Mouse (Mus musculus): ENCODE measurements at regions not wholly inside any gene's neighbourhood (a gene's known extent, or its start where the extent isn't known, plus 50 kb on each side); places are given as distances from the start of the nearest gene placed in this dataset.
A peak's percentile ranks its signal among the peaks of the same experiment; 100 is the strongest.
"Not testable (repeated sequence)": the region's sequence is repeated elsewhere in the genome, so short reads cannot be mapped to it uniquely, and the experiment has no call there.

GRCm38 (mm10) chr14:53572701-53573100 is 681.2 kb downstream of the Dad1 start:
- not testable (repeated sequence) for DNase-seq

- no peak for DNase-seq
Measured at GRCm38 (mm10) chr14:53562606-53563005, 691.3 kb downstream of the Dad1 start.

GRCm38 (mm10) chr14:53560146-53560545 is 693.8 kb downstream of the Dad1 start:
- not testable (repeated sequence) for DNase-seq

- DNase-seq, result not testable (repeated sequence)
Measured at GRCm38 (mm10) chr14:53559386-53559920, 694.5 kb downstream of the Dad1 start.

- DNase-seq, result no peak
Measured at GRCm38 (mm10) chr14:53553771-53554170, 700.1 kb downstream of the Dad1 start.

- peak; percentile 6 for DNase-seq
Measured at GRCm38 (mm10) chr14:53547365-53547764, 706.5 kb downstream of the Dad1 start.

- DNase-seq, result no peak
Measured at GRCm38 (mm10) chr14:53545351-53545750, 708.6 kb downstream of the Dad1 start.

- peak; percentile 42 for DNase-seq
Measured at GRCm38 (mm10) chr14:53541640-53542039, 712.3 kb downstream of the Dad1 start.

- not testable (repeated sequence) for DNase-seq
Measured at GRCm38 (mm10) chr14:53537895-53538294, 716.0 kb downstream of the Dad1 start.

GRCm38 (mm10) chr14:53523430-53523829 is 730.5 kb downstream of the Dad1 start:
- DNase-seq, result not testable (repeated sequence)

GRCm38 (mm10) chr14:53518954-53519353 is 735.0 kb downstream of the Dad1 start:
- DNase-seq, result not testable (repeated sequence)

- DNase-seq, result not testable (repeated sequence)
Measured at GRCm38 (mm10) chr14:53516623-53517238, 737.2 kb downstream of the Dad1 start.

- DNase-seq, result peak; percentile 19
Measured at GRCm38 (mm10) chr14:53505389-53505788, 748.5 kb downstream of the Dad1 start.

GRCm38 (mm10) chr14:53488383-53488782 is 765.5 kb downstream of the Dad1 start:
- DNase-seq, result not testable (repeated sequence)

- DNase-seq, result not testable (repeated sequence)
Measured at GRCm38 (mm10) chr14:53487611-53488010, 766.3 kb downstream of the Dad1 start.

GRCm38 (mm10) chr14:53474170-53474569 is 779.7 kb downstream of the Dad1 start:
- not testable (repeated sequence) for DNase-seq

GRCm38 (mm10) chr14:53460790-53461189 is 793.1 kb downstream of the Dad1 start:
- DNase-seq, result not testable (repeated sequence)

- no peak for DNase-seq
Measured at GRCm38 (mm10) chr14:53454001-53454400, 799.9 kb downstream of the Dad1 start.

- DNase-seq, result not testable (repeated sequence)
Measured at GRCm38 (mm10) chr14:53439643-53440042, 814.3 kb downstream of the Dad1 start.

GRCm38 (mm10) chr14:53430130-53430529 is 823.8 kb downstream of the Dad1 start:
- DNase-seq, result not testable (repeated sequence)

GRCm38 (mm10) chr14:53428447-53428846 is 825.5 kb downstream of the Dad1 start:
- not testable (repeated sequence) for DNase-seq

GRCm38 (mm10) chr14:53427636-53428035 is 826.3 kb downstream of the Dad1 start:
- DNase-seq, result not testable (repeated sequence)

GRCm38 (mm10) chr14:53416955-53417354 is 836.9 kb downstream of the Dad1 start:
- DNase-seq, result not testable (repeated sequence)

All from adrenal gland, postnatal 25 days (tissue).